Mouse (Mus musculus) kidney, postnatal 14 days (tissue): ENCODE measurements around the gene L3mbtl3.

Experiments
- DNase-seq: peaks from one replicate; pipeline ENCODE4 v3.0.0; 2022; ENCODE audit warnings: mixed read lengths

The L3mbtl3 gene

GRCm38 (mm10) chr10:26333966-26334365 lies 41.8 kb downstream of the L3mbtl3 start:
- DNase-seq, result no peak

GRCm38 (mm10) chr10:26332781-26333180 lies 43.0 kb downstream of the L3mbtl3 start:
- DNase-seq, result no peak

GRCm38 (mm10) chr10:26328843-26329242 lies 46.9 kb downstream of the L3mbtl3 start:
- DNase-seq, result no peak

GRCm38 (mm10) chr10:26327691-26328542 lies 47.9 kb downstream of the L3mbtl3 start:
- no peak for DNase-seq

- DNase-seq, result no peak
Observed at GRCm38 (mm10) chr10:26327291-26327690, 48.5 kb downstream of the L3mbtl3 start.

GRCm38 (mm10) chr10:26325320-26325719 lies 50.5 kb downstream of the L3mbtl3 start:
- DNase-seq, result no peak

- DNase-seq, result no peak
Observed at GRCm38 (mm10) chr10:26322344-26323051, 53.3 kb downstream of the L3mbtl3 start.

GRCm38 (mm10) chr10:26320679-26321078 lies 55.1 kb downstream of the L3mbtl3 start:
- no peak for DNase-seq

- no peak for DNase-seq
Observed at GRCm38 (mm10) chr10:26314327-26314726, 61.4 kb downstream of the L3mbtl3 start.

GRCm38 (mm10) chr10:26303485-26303884 lies 72.3 kb downstream of the L3mbtl3 start:
- no peak for DNase-seq

- no peak for DNase-seq
Observed at GRCm38 (mm10) chr10:26302336-26302735, 73.4 kb downstream of the L3mbtl3 start.

GRCm38 (mm10) chr10:26297626-26298025 lies 78.1 kb downstream of the L3mbtl3 start:
- DNase-seq, result no peak

GRCm38 (mm10) chr10:26297200-26297599 lies 78.6 kb downstream of the L3mbtl3 start:
- DNase-seq, result no peak

GRCm38 (mm10) chr10:26287136-26287535 lies 88.6 kb downstream of the L3mbtl3 start:
- DNase-seq, result no peak

GRCm38 (mm10) chr10:26280009-26280408 lies 95.8 kb downstream of the L3mbtl3 start:
- no peak for DNase-seq

GRCm38 (mm10) chr10:26275414-26275813 lies 100.4 kb downstream of the L3mbtl3 start:
- DNase-seq, result no peak

GRCm38 (mm10) chr10:26263744-26264459 lies 111.9 kb downstream of the L3mbtl3 start:
- DNase-seq, result no peak

- no peak for DNase-seq
Observed at GRCm38 (mm10) chr10:26259908-26260307, 115.9 kb downstream of the L3mbtl3 start.

GRCm38 (mm10) chr10:26249426-26250165 lies 126.2 kb downstream of the L3mbtl3 start:
- no peak for DNase-seq

GRCm38 (mm10) chr10:26244466-26244865 lies 131.3 kb downstream of the L3mbtl3 start:
- DNase-seq, result no peak

GRCm38 (mm10) chr10:26243203-26243602 lies 132.6 kb downstream of the L3mbtl3 start:
- no peak for DNase-seq

- DNase-seq, result no peak
Observed at GRCm38 (mm10) chr10:26239090-26239489, 136.7 kb downstream of the L3mbtl3 start.

GRCm38 (mm10) chr10:26238559-26238958 lies 137.2 kb downstream of the L3mbtl3 start:
- no peak for DNase-seq
